Mouse (Mus musculus): ENCODE results near the gene Fstl4. TPM values are rescaled to one million over a fixed set of nuclear protein-coding genes. Genes with fewer than 3 reads are reported as not detected.

The Fstl4 gene
- total RNA-seq, 4 experiments from 2014 or later = 11.3 to 14.9 (median 13.1) TPM

- no peak for DNase-seq (ENCODE audit: low spot score in 2 of 2)
Observed at GRCm38 (mm10) chr11:53016358-53017021, 252.1 kb downstream of the Fstl4 start.

GRCm38 (mm10) chr11:53019509-53019908, 255.1 kb downstream of the Fstl4 start:
- DNase-seq (ENCODE audit: low spot score in 2 of 2) = no peak

- no peak for DNase-seq (ENCODE audit: low spot score in 2 of 2)
Observed at GRCm38 (mm10) chr11:53024403-53024802, 260.0 kb downstream of the Fstl4 start.

GRCm38 (mm10) chr11:53025686-53026085, 261.3 kb downstream of the Fstl4 start:
- no peak for DNase-seq (ENCODE audit: low spot score in 2 of 2)

- DNase-seq (ENCODE audit: low spot score in 2 of 2) = no peak
Observed at GRCm38 (mm10) chr11:53028421-53029168, 264.2 kb downstream of the Fstl4 start.

GRCm38 (mm10) chr11:53031777-53032176, 267.3 kb downstream of the Fstl4 start:
- no peak for DNase-seq (ENCODE audit: low spot score in 2 of 2)

GRCm38 (mm10) chr11:53032336-53032735, 267.9 kb downstream of the Fstl4 start:
- DNase-seq (ENCODE audit: low spot score in 2 of 2) = peak; percentile 48 to 89

GRCm38 (mm10) chr11:53035414-53035813, 271.0 kb downstream of the Fstl4 start:
- DNase-seq (ENCODE audit: low spot score in 2 of 2) = no peak

- no peak for DNase-seq (ENCODE audit: low spot score in 2 of 2)
Observed at GRCm38 (mm10) chr11:53046850-53047249, 282.4 kb downstream of the Fstl4 start.

- no peak for DNase-seq (ENCODE audit: low spot score in 2 of 2)
Observed at GRCm38 (mm10) chr11:53054151-53054550, 289.7 kb downstream of the Fstl4 start.

- DNase-seq (ENCODE audit: low spot score in 2 of 2) = no peak
Observed at GRCm38 (mm10) chr11:53055896-53056295, 291.5 kb downstream of the Fstl4 start.

GRCm38 (mm10) chr11:53056781-53057180, 292.3 kb downstream of the Fstl4 start:
- DNase-seq (ENCODE audit: low spot score in 2 of 2) = no peak

GRCm38 (mm10) chr11:53057821-53058553, 293.6 kb downstream of the Fstl4 start:
- DNase-seq (ENCODE audit: low spot score in 2 of 2) = no peak

- no peak for DNase-seq (ENCODE audit: low spot score in 2 of 2)
Observed at GRCm38 (mm10) chr11:53058557-53058956, 294.1 kb downstream of the Fstl4 start.

GRCm38 (mm10) chr11:53067699-53068478, 303.5 kb downstream of the Fstl4 start:
- DNase-seq (ENCODE audit: low spot score in 2 of 2) = no peak

- peak in 1 of 2 experiments; percentile 18 for DNase-seq (ENCODE audit: low spot score in 2 of 2)
Observed at GRCm38 (mm10) chr11:53068479-53069065, 304.1 kb downstream of the Fstl4 start.

- no peak for DNase-seq (ENCODE audit: low spot score in 2 of 2)
Observed at GRCm38 (mm10) chr11:53069751-53070150, 305.3 kb downstream of the Fstl4 start.

- DNase-seq (ENCODE audit: low spot score in 2 of 2) = no peak
Observed at GRCm38 (mm10) chr11:53071602-53072001, 307.2 kb downstream of the Fstl4 start.

- DNase-seq (ENCODE audit: low spot score in 2 of 2) = no peak
Observed at GRCm38 (mm10) chr11:53077641-53078040, 313.2 kb downstream of the Fstl4 start.

- DNase-seq (ENCODE audit: low spot score in 2 of 2) = no peak
Observed at GRCm38 (mm10) chr11:53078419-53079334, 314.2 kb downstream of the Fstl4 start.

Data from layer of hippocampus, adult 8-10 months (tissue).